Mouse (Mus musculus): ENCODE measurements around the gene Arfgap3.
"Not testable (repeated sequence)": the region's sequence is repeated elsewhere in the genome, so short reads cannot be mapped to it uniquely, and the experiment has no call there.

- TF ChIP-seq CTCF (IDR thresholded peaks at IDR 0.05; ENCODE audit: borderline replicate concordance, insufficient read depth, low read length); POLR2A (IDR thresholded peaks at IDR 0.05; ENCODE audit: low read depth, low read length): not testable (repeated sequence)
These were observed 10.9 kb upstream of the Arfgap3 start for GRCm38 (mm10) chr15:83360899-83361298.
